Mouse (Mus musculus) brain, embryonic 18.5 days (tissue): ENCODE measurements around the gene Cuedc1.

Experiments used
- DNase-seq: peaks from one replicate; pipeline ENCODE4 v3.0.0-alpha.2; 2012; ENCODE audit warnings: low read depth, low spot score

Cuedc1 gene

GRCm38 (mm10) chr11:88086737-88087627, 10.9 kb upstream of the Cuedc1 start:
- peak; percentile 89 for DNase-seq

DNA sequence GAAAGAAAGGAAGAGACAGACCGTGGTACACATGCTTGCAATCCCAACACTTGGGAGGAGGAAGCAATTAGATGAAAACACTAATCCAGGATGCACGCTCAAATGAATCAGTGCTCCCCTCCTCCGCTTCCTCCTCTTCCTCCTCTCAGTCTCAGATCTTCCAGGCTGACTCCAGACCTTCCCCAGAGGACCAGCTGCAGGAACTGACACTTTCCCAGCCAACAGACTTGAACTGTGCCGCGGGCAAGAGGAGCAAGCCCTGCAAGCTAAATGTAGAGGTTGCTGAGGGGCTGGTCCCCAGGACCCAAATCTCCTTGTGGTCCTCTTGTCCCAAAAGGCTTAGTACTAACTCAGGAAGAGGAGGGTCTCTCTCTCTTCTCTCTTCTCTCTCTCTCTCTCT, 8.7 kb upstream of the Cuedc1 start:
- DNase-seq, result no peak

DNA sequence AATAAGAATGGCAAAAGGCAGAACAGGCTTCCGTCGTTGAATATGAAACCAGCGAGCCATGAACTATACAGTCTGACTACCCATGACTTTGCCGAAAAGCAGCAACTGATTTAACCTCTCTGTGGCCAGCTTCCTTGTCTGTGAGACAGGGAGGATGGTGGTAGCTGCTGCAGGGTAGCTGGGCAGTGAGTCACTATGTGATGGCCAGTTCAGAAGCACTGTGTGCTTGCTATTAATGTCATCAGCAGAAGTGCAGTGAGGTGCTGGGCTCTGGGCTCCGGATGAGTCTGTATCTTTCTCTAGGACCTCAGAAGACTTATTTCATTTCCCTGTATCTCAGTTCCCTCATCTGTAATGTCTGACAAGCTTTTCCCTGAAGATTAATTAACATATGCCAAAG, 7.6 kb upstream of the Cuedc1 start:
- DNase-seq, result no peak

DNA sequence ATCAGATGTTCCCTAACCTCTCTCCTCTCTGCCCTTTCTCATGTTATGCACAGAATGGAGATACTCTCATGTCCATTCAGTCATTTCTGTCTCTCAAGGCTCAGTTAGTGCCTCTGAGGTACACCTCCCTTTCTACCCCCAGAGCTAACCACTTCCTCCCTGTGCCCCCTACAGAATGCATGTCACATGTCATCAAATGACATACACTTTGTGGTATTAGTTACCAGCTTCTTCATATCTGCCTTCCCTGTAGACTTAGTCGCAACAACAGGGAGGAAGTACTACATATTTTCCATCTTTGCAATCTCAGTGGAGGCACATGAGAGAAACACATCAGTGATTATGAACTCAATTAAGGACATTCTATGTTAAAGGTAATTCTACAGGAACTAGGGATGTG, 5.9 kb upstream of the Cuedc1 start:
- DNase-seq, result no peak

DNA sequence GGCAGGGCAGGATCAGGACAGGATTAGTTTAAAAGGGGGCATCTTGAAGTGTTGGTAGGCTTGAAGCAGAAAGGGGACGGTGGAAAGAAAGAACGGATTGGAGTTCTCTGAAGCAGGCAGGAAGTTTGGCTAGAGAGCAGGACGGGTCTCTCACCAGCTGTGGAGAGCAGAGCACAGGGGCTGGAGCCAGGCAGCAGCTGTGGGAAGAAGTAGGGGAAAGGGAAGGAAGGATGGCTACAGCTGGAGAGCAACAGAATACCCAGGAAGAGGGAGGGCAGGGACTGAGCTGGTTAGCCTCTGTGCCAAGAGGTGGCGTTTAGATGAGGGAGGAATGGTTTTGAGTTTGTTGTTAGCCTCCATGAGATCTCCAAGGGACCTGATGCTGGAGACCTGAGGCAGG, 685 bp upstream of the Cuedc1 start:
- DNase-seq, result no peak

DNA sequence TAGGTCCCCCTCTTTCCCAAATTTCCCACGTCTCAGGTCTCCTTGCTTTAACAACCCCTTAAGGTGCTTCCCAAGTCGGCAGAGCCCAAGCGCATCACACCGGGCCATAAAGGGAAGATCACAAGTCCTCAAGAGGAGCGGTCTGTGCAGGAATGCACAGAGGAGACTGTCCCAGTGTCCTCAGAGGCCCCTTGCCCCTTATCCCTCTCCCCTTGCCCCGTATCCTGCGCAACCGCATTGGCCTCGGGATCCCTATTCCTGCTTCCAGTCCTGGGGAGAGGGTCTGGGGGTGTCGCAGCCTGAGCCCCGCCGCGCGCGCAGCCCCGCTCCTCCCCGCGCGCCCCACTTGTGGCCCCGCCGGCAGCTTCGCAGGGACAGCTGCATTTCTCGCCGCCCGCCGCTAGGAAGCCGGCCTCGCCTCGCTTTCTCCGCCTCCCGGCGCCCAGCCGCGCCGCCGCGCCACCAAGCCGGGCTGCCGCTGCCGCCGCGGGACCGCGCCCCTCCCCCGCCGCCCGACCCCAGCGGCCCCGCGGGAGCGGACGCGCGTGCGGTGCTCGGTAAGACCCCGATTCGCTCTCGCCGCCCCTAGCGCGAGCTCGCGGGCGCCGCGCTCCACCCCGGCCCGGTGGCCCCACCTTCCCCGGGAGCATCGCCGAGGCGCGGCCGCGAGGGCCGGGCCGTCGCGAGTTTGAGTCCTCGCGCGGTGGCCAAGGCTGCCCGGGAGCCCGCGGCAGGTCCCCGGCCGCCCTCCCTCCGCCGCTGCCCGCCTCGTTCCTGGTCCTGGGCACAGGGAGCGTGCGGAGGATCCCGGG, 1.1 kb downstream of the Cuedc1 start:
- no peak for DNase-seq

- DNase-seq, result no peak
These were observed 1.8 kb downstream of the Cuedc1 start for GRCm38 (mm10) chr11:88099599-88100023.

DNA sequence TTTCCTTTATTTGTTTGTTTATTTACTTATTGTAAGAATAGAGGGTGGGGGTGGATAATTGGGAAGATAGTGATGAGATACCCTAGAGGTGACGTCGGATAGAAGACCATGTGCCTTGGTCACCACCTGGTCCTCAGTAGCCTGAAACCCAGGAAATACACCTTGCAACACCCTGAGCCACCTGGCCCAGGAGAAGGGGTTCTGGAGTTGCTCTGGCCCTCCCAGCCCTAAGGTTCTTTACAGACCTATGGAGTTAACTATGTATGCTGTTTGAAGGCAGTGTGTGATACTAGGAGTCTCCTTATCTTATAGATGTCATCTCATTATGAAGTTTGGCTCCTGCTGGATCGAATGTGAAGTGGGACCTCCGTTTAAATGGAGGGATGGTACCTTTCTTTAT, 2.3 kb downstream of the Cuedc1 start:
- no peak for DNase-seq

GRCm38 (mm10) chr11:88103214-88103941, 5.5 kb downstream of the Cuedc1 start:
- DNase-seq, result no peak

DNA sequence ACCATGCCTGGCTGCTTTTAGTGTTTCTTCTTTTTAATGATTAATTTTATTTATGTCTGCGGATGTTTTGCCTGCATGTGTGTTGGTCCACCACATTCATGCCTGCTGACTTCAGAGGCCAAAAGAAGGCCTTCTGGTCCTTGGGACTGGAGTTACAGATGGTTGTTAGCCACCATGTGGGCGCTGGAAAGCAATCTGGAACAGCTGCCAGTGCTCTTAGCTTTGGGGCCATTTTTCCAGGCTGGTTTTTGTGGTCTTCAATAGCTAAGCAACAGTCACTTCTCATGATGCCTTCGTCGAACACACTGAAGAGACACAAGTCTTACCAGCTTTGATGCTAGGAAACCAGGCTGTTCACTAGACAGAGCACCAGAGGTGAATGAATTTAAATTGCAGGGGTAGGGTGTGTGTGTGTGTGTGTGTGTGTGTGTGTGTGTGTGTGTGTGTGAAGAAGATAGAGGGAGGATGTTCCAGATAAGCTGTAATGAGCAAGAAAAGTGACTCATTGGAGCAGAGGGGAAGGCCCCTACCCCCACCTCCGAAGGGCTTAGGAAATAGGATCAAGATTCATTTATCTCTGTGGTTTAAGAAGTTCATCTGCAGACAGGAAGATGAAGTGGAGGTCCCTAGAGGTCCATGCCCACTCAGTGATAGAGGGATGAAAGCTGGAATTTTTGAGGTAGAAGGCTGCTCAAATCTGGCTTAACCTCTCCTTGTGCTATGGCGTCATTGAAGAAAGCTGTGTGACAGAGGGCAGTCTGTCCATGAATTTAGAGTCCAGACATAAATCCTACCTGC, 7.8 kb downstream of the Cuedc1 start:
- DNase-seq, result no peak

DNA sequence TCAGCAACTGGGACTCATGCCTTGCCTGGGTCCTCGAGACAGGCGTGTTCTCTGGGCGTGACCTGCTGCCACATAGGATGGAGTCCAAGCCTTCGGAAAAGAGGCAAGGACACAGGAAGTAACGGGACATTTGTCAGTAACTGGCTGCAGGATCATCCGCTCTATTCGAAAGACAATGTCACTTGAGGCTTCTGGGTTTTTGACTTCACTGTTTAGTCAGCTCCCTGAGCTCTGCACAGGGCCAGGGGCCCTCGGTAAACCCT, 8.4 kb downstream of the Cuedc1 start:
- DNase-seq, result no peak

DNA sequence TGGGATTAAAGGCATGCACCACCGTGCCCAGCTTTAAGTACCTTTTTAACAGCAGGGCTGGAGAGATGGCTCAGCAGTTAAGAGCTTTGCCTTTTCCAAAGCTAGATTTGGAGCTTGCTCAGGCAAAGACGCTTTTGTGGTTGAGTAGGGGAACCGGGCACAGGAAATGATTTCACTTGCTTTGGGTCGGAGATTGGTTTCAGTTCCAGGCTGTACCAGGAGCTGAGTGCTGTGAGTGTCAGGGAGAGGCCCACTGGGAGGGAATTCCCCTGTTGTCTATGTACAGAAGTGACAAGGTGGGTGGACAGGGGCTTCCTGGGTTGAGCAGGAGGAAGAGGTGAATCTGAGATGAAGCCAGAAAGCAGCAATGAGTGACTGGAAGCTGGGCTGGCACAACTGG, 9.5 kb downstream of the Cuedc1 start:
- no peak for DNase-seq

GRCm38 (mm10) chr11:88110031-88110594, 12.3 kb downstream of the Cuedc1 start:
- no peak for DNase-seq

GRCm38 (mm10) chr11:88112078-88112477, 14.2 kb downstream of the Cuedc1 start:
- no peak for DNase-seq

DNA sequence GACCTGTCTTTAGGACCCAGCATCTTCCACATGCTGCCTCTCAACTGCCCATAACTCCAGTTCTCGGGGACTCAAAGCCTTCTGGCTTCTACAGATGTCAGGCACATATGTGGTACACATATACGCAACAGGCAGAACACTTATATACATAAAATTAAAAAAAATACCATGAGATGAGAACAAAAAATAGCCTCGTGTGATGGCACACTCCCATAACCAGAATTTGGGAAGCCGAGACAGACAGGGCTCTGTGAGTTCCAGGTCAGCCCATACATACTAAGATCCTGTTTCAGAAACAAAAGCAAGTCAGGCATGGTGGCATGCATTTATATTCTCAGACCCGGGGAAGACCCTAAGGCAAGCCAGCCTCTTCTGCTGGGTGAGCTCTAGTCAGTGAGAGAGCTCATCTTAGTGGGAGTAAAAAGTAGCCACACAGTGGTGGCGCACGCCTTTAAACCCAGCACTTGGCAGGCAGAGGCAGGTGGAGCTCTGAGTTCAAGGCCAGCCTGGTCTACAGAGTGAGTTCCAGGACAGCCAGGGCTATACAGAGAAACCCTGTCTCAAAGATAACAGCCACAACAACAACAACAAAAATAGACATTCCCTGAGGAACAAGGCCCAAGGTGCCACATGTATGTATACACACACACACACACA, 14.9 kb downstream of the Cuedc1 start:
- no peak for DNase-seq

DNA sequence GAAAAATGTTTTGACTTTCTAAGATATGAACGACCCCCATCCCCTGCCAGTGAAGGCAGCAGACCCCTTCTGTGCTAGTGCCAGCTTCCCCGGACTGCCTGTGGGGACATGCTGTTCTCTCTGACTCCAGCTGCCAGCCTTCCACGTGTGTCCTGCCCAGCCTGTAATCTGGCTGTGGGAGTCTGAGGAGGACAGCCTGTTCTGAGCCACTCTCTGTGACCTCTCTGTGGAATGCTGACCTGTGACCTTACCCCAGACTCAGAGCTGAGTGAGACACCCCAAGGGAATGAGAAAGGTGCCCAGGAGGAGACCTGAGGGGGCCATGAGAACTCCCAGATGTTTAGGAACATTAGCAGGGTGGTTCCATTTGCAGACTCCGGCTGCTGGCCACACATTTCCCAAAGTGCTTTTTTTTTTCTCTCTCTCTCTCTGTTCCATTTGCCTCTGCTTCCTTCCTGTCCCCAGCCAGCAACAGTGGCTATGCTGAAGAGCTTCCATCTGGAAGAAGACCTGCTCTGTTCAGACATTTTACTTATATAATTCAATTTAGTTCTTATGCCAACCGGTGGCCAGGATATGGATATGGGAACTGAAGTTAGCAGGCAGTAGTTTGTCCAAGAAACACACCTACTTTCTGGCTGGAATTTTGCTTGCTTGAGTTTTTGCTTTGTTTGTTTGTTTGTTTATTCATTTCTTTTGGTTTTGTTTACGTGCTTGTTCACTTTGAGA, 15.8 kb downstream of the Cuedc1 start:
- no peak for DNase-seq

DNA sequence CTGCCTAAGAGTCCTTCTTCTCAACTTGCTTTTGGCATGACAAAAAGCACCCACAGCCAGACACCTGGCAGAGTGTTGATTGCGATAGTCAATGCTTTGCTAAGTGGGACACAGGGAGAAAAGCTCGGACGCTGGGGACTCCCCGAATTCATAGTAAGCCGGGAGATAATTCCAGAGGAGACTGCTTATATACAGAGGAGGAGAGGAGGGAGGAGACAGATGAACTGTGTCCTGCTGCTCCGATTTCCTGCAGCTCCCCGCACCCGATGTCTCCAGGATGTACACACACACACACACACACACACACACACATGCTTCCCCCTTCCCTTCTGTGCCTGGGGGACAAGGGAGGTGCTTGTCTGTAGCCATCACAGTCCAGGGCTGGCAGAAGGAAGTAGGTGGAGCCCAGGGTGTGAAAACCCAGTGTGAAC, 17.0 kb downstream of the Cuedc1 start:
- no peak for DNase-seq

- DNase-seq, result no peak
These were observed 18.7 kb downstream of the Cuedc1 start for GRCm38 (mm10) chr11:88116568-88116967.

DNA sequence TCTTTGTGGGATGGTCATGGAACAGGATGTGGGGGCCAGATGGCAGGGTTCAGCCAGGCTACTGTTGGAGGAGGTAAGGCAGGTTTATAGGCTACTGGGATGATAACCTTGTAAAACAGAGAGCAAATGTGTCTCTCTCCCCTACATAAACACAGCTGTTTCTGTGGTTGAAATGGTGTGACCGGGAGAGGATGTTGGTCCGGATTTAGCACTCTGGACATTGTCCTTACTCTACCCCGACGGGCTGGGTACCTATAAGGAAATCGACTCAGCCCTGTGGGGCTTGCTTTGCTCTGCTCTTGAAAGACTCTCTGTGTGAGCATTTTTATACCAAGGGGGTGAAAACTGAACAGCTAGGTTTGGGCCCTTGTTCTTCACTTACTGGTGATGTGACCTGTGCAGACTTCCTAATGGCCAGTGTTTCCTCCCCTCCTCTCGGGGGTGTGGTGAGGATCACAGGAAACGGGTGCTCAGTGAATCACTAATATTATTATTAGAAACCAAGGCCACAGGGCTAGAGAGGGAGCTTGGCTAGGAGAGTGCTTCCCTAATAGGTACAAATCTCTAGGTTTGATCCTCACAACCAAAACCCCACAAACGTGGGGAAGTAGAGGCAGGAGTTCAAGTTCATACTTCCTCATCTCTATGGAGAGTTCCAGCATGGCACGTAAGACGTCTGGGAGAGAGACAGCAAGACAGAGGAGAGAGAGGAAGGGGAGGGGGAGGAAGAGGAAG, 19.7 kb downstream of the Cuedc1 start:
- no peak for DNase-seq
